Mouse (Mus musculus): ENCODE data around the gene B3gnt5. TPM values are rescaled to one million over a fixed set of nuclear protein-coding genes. Genes with fewer than 3 reads are reported as not detected.

Gene B3gnt5
- polyA plus RNA-seq, 1 experiment from 2014 or later: 42.8 TPM

Other genes starting within 250 kb of the B3gnt5 start
- not detected in 2 replicates for gene Olfr167, start 237.9 kb upstream of the B3gnt5 start, polyA plus RNA-seq (2016; fragmentation: Nextera tagmentation; extraction: Ambion mirVana)
- not detected in 2 replicates for gene Olfr168, start 224.7 kb upstream of the B3gnt5 start, polyA plus RNA-seq (2016; fragmentation: Nextera tagmentation; extraction: Ambion mirVana)
- not detected in 2 replicates for gene Olfr169, start 188.4 kb upstream of the B3gnt5 start, polyA plus RNA-seq (2016; fragmentation: Nextera tagmentation; extraction: Ambion mirVana)
- gene Olfr170, start 148.3 kb upstream of the B3gnt5 start, polyA plus RNA-seq (2016; fragmentation: Nextera tagmentation; extraction: Ambion mirVana): not detected in 2 replicates
- not detected in 2 replicates for gene Olfr171, start 130.3 kb upstream of the B3gnt5 start, polyA plus RNA-seq (2016; fragmentation: Nextera tagmentation; extraction: Ambion mirVana)
- not detected in 2 replicates for gene Lamp3, start 53.8 kb upstream of the B3gnt5 start, polyA plus RNA-seq (2016; fragmentation: Nextera tagmentation; extraction: Ambion mirVana)
- 6.3 and 7.9 TPM in 2 replicates for gene Klhl6, start 222.8 kb downstream of the B3gnt5 start, polyA plus RNA-seq (2016; fragmentation: Nextera tagmentation; extraction: Ambion mirVana)

Measured in neural tube, embryonic 12.5 days (tissue).